Mouse (Mus musculus) midbrain, embryonic 12.5 days (tissue): Measurements from ENCODE around the gene Tmem106c. TPM values are rescaled to one million over a fixed set of nuclear protein-coding genes. Genes with fewer than 3 reads are reported as not detected.

Source experiments
- ATAC-seq: fragments of 200-750 bp; cut with Nextera tagmentation; 2 replicates; pipeline ENCODE4 v1.8.0; 2017; ENCODE audit warnings: low read depth, moderate TSS enrichment, moderate library complexity; ENCODE audit not compliant: low FRiP score
- H3K27ac ChIP-seq: fragments of 300-500 bp; sonication (generic); replicated peaks from 2 replicates; pipeline ENCODE4 v1.5.1; 2016; ENCODE audit warnings: mild to moderate bottlenecking
- H3K27me3 ChIP-seq: fragments of 300-500 bp; sonication (generic); 2 replicates; pipeline ENCODE4 v1.6.1; 2016; ENCODE audit warnings: mild to moderate bottlenecking
- H3K36me3 ChIP-seq: fragments of 300-500 bp; sonication (generic); 2 replicates; pipeline ENCODE4 v1.6.1; 2016
- H3K4me1 ChIP-seq: fragments of 300-500 bp; sonication (generic); 2 replicates; pipeline ENCODE4 v1.6.1; 2016
- H3K4me2 ChIP-seq: fragments of 300-500 bp; sonication (generic); replicated peaks from 2 replicates; pipeline ENCODE4 v1.6.1; 2016; ENCODE audit warnings: mild to moderate bottlenecking, moderate library complexity
- H3K4me3 ChIP-seq: fragments of 300-500 bp; sonication (generic); 2 replicates; pipeline ENCODE4 v1.5.1; 2016; ENCODE audit warnings: mild to moderate bottlenecking
- H3K9ac ChIP-seq: fragments of 300-500 bp; sonication (generic); replicated peaks from 2 replicates; pipeline ENCODE4 v1.6.1; 2016; ENCODE audit warnings: mild to moderate bottlenecking, moderate library complexity
- H3K9me3 ChIP-seq: fragments of 300-500 bp; sonication (generic); 2 replicates; pipeline ENCODE4 v1.6.1; 2016; ENCODE audit warnings: mild to moderate bottlenecking
- WGBS: fragments of 180-500 bp; shearing (Covaris S2); methylation state at CpG from one replicate; pipeline ENCODE4 v1.1.7; 2016; 5-methylcytosine and 5-hydroxymethylcytosine counted together
- polyA plus RNA-seq: library from polyadenylated mRNA; unstranded; fragments of >200 nt; fragmentation: Nextera tagmentation; extraction: Ambion mirVana; gene quantifications from 2 replicates; pipeline ENCODE4 v1.2.1, GENCODE M21; 2016

The Tmem106c gene
- polyA plus RNA-seq, 1 experiment from 2014 or later, result 58.2 TPM

DNA sequence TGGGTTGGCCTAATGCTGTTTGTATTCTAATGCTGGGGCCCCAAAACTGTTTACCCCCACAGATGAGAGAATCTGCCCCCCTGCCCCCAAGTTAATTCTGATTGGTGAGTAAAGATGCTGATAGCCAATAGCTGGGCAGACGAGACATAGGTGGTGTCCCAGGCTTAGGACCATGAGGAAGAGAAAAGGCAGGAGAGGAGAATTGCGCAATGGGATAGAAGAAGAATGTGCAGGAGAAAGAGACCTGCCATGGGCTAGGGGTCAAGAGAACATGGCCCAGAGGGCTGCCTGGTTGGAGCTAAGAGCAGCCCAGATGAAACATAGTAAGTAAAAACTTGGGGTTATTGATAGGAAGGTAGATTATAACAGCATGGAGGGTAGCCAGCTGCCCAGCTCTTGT is 23.9 kb upstream of the Tmem106c start:
- H3K4me2 ChIP-seq, result no peak overlapping the region
- no peaks in the 10 kb centered on the region for H3K27me3 ChIP-seq
- H3K36me3 ChIP-seq, result no peaks in the 10 kb centered on the region
- ATAC-seq, result no peak
- no peak overlapping the region for H3K9ac ChIP-seq
- H3K27ac ChIP-seq, result no peak overlapping the region
- H3K4me3 ChIP-seq, result no peak overlapping the region
- H3K4me1 ChIP-seq, result no peaks in the 10 kb centered on the region
- 94% methylated on average over 2 of the region's 2 CpGs for WGBS
- no peaks in the 10 kb centered on the region for H3K9me3 ChIP-seq

DNA sequence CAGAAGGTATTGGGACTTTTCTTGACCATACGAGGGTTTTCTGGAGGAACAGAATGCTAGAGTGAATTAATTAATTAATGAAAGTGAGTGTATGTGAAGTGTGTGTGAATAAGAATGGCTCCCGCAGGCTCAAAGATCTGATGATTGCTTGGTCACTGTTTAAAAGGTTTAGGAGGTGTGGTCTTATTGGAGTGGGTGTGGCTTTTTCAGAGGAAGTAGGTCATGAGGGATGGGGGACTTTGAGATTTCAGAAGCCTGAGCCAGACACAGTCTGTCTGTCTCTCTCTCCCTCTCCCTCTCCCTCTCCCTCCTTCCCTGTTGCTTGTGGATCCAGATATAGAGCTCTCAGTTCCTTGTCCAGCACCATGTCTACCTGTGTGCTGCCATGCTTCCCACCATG is 22.7 kb upstream of the Tmem106c start:
- H3K27ac ChIP-seq, result no peak overlapping the region
- no peak overlapping the region for H3K4me2 ChIP-seq
- no peaks in the 10 kb centered on the region for H3K27me3 ChIP-seq
- H3K36me3 ChIP-seq, result no peaks in the 10 kb centered on the region
- 94% methylated on average over 2 of the region's 2 CpGs for WGBS
- ATAC-seq, result no peak
- H3K4me1 ChIP-seq, result no peaks in the 10 kb centered on the region
- H3K9me3 ChIP-seq, result no peaks in the 10 kb centered on the region
- no peak overlapping the region for H3K4me3 ChIP-seq
- no peak overlapping the region for H3K9ac ChIP-seq

GRCm38 (mm10) chr15:97942538-97942937 is 21.5 kb upstream of the Tmem106c start:
- H3K9me3 ChIP-seq, result no peaks in the 10 kb centered on the region
- no peaks in the 10 kb centered on the region for H3K27me3 ChIP-seq
- whole genome bisulfite sequencing, result 89% methylated on average over 8 of the region's 8 CpGs
- H3K36me3 ChIP-seq, result no peaks in the 10 kb centered on the region
- ATAC-seq, result no peak
- H3K9ac ChIP-seq, result no peak overlapping the region
- no peak overlapping the region for H3K4me2 ChIP-seq
- no peak overlapping the region for H3K4me3 ChIP-seq
- no peaks in the 10 kb centered on the region for H3K4me1 ChIP-seq
- no peak overlapping the region for H3K27ac ChIP-seq

- H3K9me3 ChIP-seq, result no peaks in the 10 kb centered on the region
- no peaks in the 10 kb centered on the region for H3K4me1 ChIP-seq
- WGBS, result 84% methylated on average over 8 of the region's 8 CpGs
- H3K27ac ChIP-seq, result no peak overlapping the region
- ATAC-seq, result no peak
- no peak overlapping the region for H3K9ac ChIP-seq
- no peak overlapping the region for H3K4me3 ChIP-seq
- no peaks in the 10 kb centered on the region for H3K36me3 ChIP-seq
- no peaks in the 10 kb centered on the region for H3K27me3 ChIP-seq
- H3K4me2 ChIP-seq, result no peak overlapping the region
These were observed 20.6 kb upstream of the Tmem106c start for GRCm38 (mm10) chr15:97943356-97943755.

DNA sequence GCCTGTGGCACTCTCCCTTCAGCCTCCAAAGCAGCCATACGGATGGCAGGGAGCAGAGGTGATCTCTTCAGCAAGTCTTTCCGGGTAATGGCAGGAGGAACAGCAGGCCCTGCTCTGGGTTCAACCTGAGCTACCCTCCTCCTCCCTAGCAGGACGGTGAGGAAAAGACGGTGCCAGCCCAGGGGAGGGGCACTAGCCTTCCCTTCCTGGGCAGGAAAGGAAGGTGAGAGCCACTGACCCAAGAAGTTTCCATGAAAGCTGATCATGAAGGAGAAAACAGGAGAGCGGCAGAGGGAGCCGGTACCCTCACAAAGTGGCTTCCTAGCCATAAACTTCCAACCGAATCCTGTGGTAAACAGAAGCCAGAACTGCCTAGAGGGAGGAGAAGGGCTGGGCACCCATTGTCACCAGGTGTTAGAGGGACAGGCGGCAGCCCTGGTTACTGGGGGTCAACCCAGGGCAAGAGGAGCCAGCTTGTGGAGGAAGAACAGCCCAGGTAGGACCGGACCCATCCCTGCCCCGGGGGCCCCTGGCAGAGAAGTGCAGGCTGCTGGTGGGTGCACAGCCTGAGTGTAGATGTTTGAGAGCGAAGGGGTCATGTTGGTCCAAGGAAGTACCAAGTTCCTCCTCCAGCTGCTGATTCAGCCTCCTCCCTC is 19.0 kb upstream of the Tmem106c start:
- ATAC-seq, result no peak
- Histone ChIP-seq H3K27ac (no peak overlapping the region), H3K9me3 (no peaks in the 10 kb centered on the region), H3K4me3 (no peak overlapping the region), H3K36me3 (no peaks in the 10 kb centered on the region), H3K4me1 (0 out of 2 replicates have a peak, but pooled peaks cover 3% of the 10 kb centered on the region), H3K4me2 (no peak overlapping the region), H3K9ac (no peak overlapping the region), H3K27me3 (no peaks in the 10 kb centered on the region)
- whole genome bisulfite sequencing, result 83% methylated on average over 11 of the region's 11 CpGs

GRCm38 (mm10) chr15:97945656-97946315 is 18.2 kb upstream of the Tmem106c start:
- H3K4me2 ChIP-seq, result no peak overlapping the region
- H3K27me3 ChIP-seq, result no peaks in the 10 kb centered on the region
- H3K9ac ChIP-seq, result no peak overlapping the region
- 0 out of 2 replicates have a peak, but pooled peaks cover 3% of the 10 kb centered on the region for H3K4me1 ChIP-seq
- H3K9me3 ChIP-seq, result no peaks in the 10 kb centered on the region
- no peak overlapping the region for H3K27ac ChIP-seq
- no peaks in the 10 kb centered on the region for H3K36me3 ChIP-seq
- H3K4me3 ChIP-seq, result no peak overlapping the region
- no peak for ATAC-seq
- 84% methylated on average over 10 of the region's 11 CpGs for WGBS

- Histone ChIP-seq H3K27ac (no peak overlapping the region), H3K4me1 (0 out of 2 replicates have a peak, but pooled peaks cover 6% of the 10 kb centered on the region), H3K9me3 (no peaks in the 10 kb centered on the region), H3K36me3 (no peaks in the 10 kb centered on the region), H3K27me3 (peaks cover 22% of the 10 kb centered on the region), H3K9ac (no peak overlapping the region), H3K4me2 (no peak overlapping the region), H3K4me3 (no peak overlapping the region)
- ATAC-seq, result no peak
- 25% methylated on average over 7 of the region's 7 CpGs for whole genome bisulfite sequencing
These were observed 15.3 kb upstream of the Tmem106c start for GRCm38 (mm10) chr15:97948720-97949119.

DNA sequence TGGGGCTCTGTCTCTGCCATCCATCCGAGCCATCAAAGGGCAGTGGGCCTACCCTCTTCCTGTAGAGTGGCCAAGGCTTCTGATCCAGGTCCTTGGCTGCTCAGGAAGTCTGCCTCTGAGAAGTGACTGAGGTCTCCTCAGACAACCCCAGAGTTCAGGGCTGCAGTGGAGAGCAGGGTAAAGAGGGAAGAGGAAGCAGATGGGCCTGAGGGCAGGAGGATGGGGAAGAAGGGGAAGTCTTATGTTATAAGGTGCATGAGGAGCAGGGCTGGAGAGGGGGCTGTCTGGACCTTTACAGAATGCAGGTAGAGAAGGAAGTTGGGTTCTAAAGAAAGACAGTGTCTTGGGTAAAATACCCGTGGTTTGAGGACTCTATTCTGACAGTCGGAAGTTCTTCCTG is 14.3 kb upstream of the Tmem106c start:
- WGBS, result 85% methylated on average over 3 of the region's 3 CpGs
- H3K9me3 ChIP-seq, result no peaks in the 10 kb centered on the region
- no peak overlapping the region for H3K9ac ChIP-seq
- H3K4me3 ChIP-seq, result no peak overlapping the region
- peaks cover 25% of the 10 kb centered on the region for H3K27me3 ChIP-seq
- no peak for ATAC-seq
- no peak overlapping the region for H3K4me2 ChIP-seq
- 0 out of 2 replicates have a peak, but pooled peaks cover 6% of the 10 kb centered on the region for H3K4me1 ChIP-seq
- H3K36me3 ChIP-seq, result no peaks in the 10 kb centered on the region
- no peak overlapping the region for H3K27ac ChIP-seq

DNA sequence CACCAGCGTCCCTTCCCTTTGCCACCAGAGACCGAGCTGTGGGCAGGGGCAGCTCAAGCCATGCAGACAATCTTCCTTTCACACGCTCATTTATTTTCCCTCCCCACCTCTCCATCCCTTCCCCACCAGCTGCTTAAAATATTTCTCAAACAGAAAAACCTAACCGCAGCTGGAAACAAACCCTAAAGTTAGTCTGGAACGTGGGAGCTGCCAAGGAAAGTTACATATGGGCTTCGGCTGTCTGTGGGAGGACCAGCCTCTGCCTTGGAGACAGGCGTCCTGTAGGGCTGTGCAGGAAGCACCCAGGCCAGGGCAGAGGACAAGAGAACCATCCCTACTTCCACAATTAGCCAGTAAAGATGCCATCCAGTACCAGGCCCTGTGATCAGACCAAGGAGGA is 13.8 kb upstream of the Tmem106c start:
- 80% methylated on average over 7 of the region's 7 CpGs for WGBS
- no peak overlapping the region for H3K27ac ChIP-seq
- no peak overlapping the region for H3K4me3 ChIP-seq
- H3K9me3 ChIP-seq, result no peaks in the 10 kb centered on the region
- no peak for ATAC-seq
- no peak overlapping the region for H3K9ac ChIP-seq
- H3K36me3 ChIP-seq, result no peaks in the 10 kb centered on the region
- H3K4me2 ChIP-seq, result no peak overlapping the region
- H3K4me1 ChIP-seq, result peaks cover 9% of the 10 kb centered on the region
- H3K27me3 ChIP-seq, result peaks cover 25% of the 10 kb centered on the region

GRCm38 (mm10) chr15:97952137-97952888 is 11.7 kb upstream of the Tmem106c start:
- Histone ChIP-seq H3K4me3 (no peak overlapping the region), H3K4me1 (peaks cover 20% of the 10 kb centered on the region), H3K27ac (no peak overlapping the region), H3K9ac (no peak overlapping the region), H3K36me3 (no peaks in the 10 kb centered on the region), H3K27me3 (peaks cover 25% of the 10 kb centered on the region), H3K9me3 (no peaks in the 10 kb centered on the region), H3K4me2 (peak overlapping the region; percentile 29; the same call in 1 of the 2 replicates)
- ATAC-seq, result peak; percentile 44
- WGBS, result 15% methylated on average over 16 of the region's 16 CpGs

GRCm38 (mm10) chr15:97952889-97953189 is 11.2 kb upstream of the Tmem106c start:
- H3K9ac ChIP-seq, result no peak overlapping the region
- no peak overlapping the region for H3K4me2 ChIP-seq
- H3K4me1 ChIP-seq, result peaks cover 20% of the 10 kb centered on the region
- no peak for ATAC-seq
- no peaks in the 10 kb centered on the region for H3K9me3 ChIP-seq
- no peak overlapping the region for H3K27ac ChIP-seq
- WGBS, result 68% methylated on average over 4 of the region's 4 CpGs
- no peaks in the 10 kb centered on the region for H3K36me3 ChIP-seq
- H3K27me3 ChIP-seq, result peaks cover 25% of the 10 kb centered on the region
- no peak overlapping the region for H3K4me3 ChIP-seq

- Histone ChIP-seq H3K4me2 (no peak overlapping the region), H3K4me1 (peaks cover 17% of the 10 kb centered on the region), H3K9me3 (no peaks in the 10 kb centered on the region), H3K4me3 (no peak overlapping the region), H3K9ac (no peak overlapping the region), H3K27me3 (peaks cover 25% of the 10 kb centered on the region), H3K36me3 (no peaks in the 10 kb centered on the region), H3K27ac (no peak overlapping the region)
- no peak for ATAC-seq
- 83% methylated on average over 8 of the region's 8 CpGs for WGBS
These were observed 9.3 kb upstream of the Tmem106c start for GRCm38 (mm10) chr15:97954671-97955070.
